Comparison of ENCODE assay signal across 20 mouse cellular contexts in the genomic region with DNA sequence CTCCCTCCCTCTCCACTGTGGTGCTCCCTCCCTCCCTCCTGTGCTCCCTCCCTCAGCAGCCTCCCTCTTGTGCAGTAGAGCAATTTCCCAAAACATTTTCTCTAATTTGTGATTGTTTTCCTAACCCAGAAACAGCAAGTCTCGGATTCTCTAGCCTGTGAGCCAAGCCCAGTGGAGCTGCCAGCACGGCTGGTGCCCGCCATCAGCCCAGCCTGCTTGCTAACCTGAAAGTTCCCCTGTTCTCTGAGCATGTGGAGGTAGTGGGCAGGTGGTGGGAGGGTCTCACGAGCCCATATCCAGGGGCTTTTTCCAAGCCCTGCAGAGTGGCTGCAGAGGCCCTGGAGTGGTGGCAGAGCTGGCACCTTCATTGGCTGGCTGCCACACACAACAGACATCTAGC. TPM values are rescaled to one million over a fixed set of nuclear protein-coding genes. Genes with fewer than 3 reads are reported as not detected.
A peak's percentile ranks its signal among the peaks of the same experiment; 100 is the strongest.
DNase-seq lines count a peak whose midpoint lies in the region; ATAC-seq lines count a peak whose summit lies in the region.
"Had no signal": no experiment of that assay in that cellular context is flagged by ENCODE, and none has a peak within 500 bp of the region (broad histone marks: within the 10 kb centered on the region; RNA-seq: fewer than 3 reads in every experiment).

No protein-coding gene starts in this region.

- no peak for ATAC-seq in cerebellum, adult (ENCODE audit: insufficient number of reproducible peaks, low FRiP score, low TSS enrichment)
- ATAC-seq: forebrain, embryonic 15.5 days; midbrain, embryonic 15.5 days had no signal

- peak; percentile 53 for DNase-seq in cerebellum, adult 11 months
- DNase-seq in layer of hippocampus, adult 18-20 months (ENCODE audit: low spot score in 2 of 2), result peak; percentile 60 to 71
- no peak for DNase-seq in layer of hippocampus, adult 9-10 months (ENCODE audit: low spot score)
- DNase-seq in cerebellum, adult 9-10 months, result peak; percentile 76
- peak; percentile 43 for DNase-seq in layer of hippocampus, adult 9-11 months
- no peak for DNase-seq in gastrocnemius, postnatal 4 days (ENCODE audit: low spot score in 2 of 2)
- DNase-seq in spleen, adult 12 weeks (ENCODE audit: low spot score), result no peak
- DNase-seq: adrenal gland, postnatal 10 days; gastrocnemius, postnatal 25 days; heart, adult 2 months; heart, postnatal 14 days; kidney, adult 2 months; kidney, postnatal 14 days; liver; lung, postnatal 36 days; retina, postnatal 1 day; thymus, postnatal 14 days had no signal

RNA-seq across cellular contexts. Expression of gene Cdh22, which starts 10.8 kb away (rescaled TPM):
- 10 to 100 TPM; 14.3 to 23.1 TPM for total RNA-seq in layer of hippocampus, adult 18-20 months (2021)
- under 1 TPM; 0.26 to 0.42 TPM for total RNA-seq in gastrocnemius, postnatal 4 days (2021)

Comparison
In these comparisons a context has a peak if more than half of its experiments do, and no peak if none do; other contexts are left out.
1. DNase-seq: peak in cerebellum, adult 11 months (single experiment), layer of hippocampus, adult 18-20 months (2 of 2), cerebellum, adult 9-10 months (single experiment) and layer of hippocampus, adult 9-11 months (single experiment); none in layer of hippocampus, adult 9-10 months (single experiment), gastrocnemius, postnatal 4 days (0 of 2) and spleen, adult 12 weeks (single experiment).
2. RNA of gene Cdh22, which starts 10.8 kb away (total RNA-seq): 14.3 to 23.1 TPM in layer of hippocampus, adult 18-20 months; 0.26 to 0.42 TPM in gastrocnemius, postnatal 4 days; every median in the first group is over 10 times any median in the second.